Mouse (Mus musculus) myocyte (in vitro differentiated cells): ENCODE data around the gene Olfr1442. TPM values are rescaled to one million over a fixed set of nuclear protein-coding genes. Genes with fewer than 3 reads are reported as not detected.

Experiments
- H3K27me3 ChIP-seq: one replicate; pipeline ENCODE4 v1.6.1; 2011; ENCODE audit not compliant: control insufficient read depth, insufficient read depth, insufficient read length
- H3K36me3 ChIP-seq: one replicate; pipeline ENCODE4 v1.6.1; 2011; ENCODE audit not compliant: control insufficient read depth, insufficient read depth
- H3K4me2 ChIP-seq: one replicate; pipeline ENCODE4 v1.6.1; 2011; ENCODE audit warnings: low read depth, control low read depth
- H3K4me3 ChIP-seq: one replicate; pipeline ENCODE4 v1.5.1; 2011; ENCODE audit warnings: mild to moderate bottlenecking, control low read depth, moderate library complexity
- H3K79me2 ChIP-seq: one replicate; pipeline ENCODE4 v1.6.1; 2011; ENCODE audit not compliant: control insufficient read depth, insufficient read depth
- H3ac ChIP-seq: one replicate; pipeline ENCODE4 v1.6.1; 2011; ENCODE audit not compliant: control insufficient read depth, insufficient read length
- CEBPB ChIP-seq: IDR thresholded peaks from 2 replicates; pipeline ENCODE4 v1.6.1; 2011; ENCODE audit warnings: mild to moderate bottlenecking, moderate library complexity; ENCODE audit not compliant: poor library complexity, insufficient read depth, severe bottlenecking
- E2F4 ChIP-seq: IDR thresholded peaks from one replicate; pipeline ENCODE4 v1.6.1; 2011; ENCODE audit warnings: mild to moderate bottlenecking, control low read depth, moderate library complexity; ENCODE audit not compliant: insufficient read depth
- MAX ChIP-seq: IDR thresholded peaks from one replicate; pipeline ENCODE4 v1.6.1; 2011; ENCODE audit warnings: low read depth, mild to moderate bottlenecking, control low read depth
- MYOD1 ChIP-seq, 3 experiments: IDR thresholded peaks; one replicate each; pipeline ENCODE4 v1.6.1; 2011; ENCODE audit warnings: control low read depth in 2 of 3, low read depth in 2 of 3, mild to moderate bottlenecking in 2 of 3, moderate library complexity in 1 of 3; ENCODE audit not compliant: insufficient read length in 2 of 3, control insufficient read depth in 1 of 3
- MYOG ChIP-seq, 3 experiments: IDR thresholded peaks; one replicate each; pipeline ENCODE4 v1.6.1; 2011; ENCODE audit warnings: control low read depth in 2 of 3, low read depth in 2 of 3, mild to moderate bottlenecking in 2 of 3; ENCODE audit not compliant: insufficient read length in 2 of 3, control insufficient read depth in 1 of 3, insufficient read depth in 1 of 3
- POLR2A ChIP-seq: IDR thresholded peaks from one replicate; pipeline ENCODE4 v1.6.1; 2011; ENCODE audit warnings: low read depth, mild to moderate bottlenecking, control low read depth, moderate library complexity; ENCODE audit not compliant: insufficient read length
- POLR2AphosphoS2 ChIP-seq: IDR thresholded peaks from one replicate; pipeline ENCODE4 v1.6.1; 2011; ENCODE audit warnings: low read depth, control low read depth; ENCODE audit not compliant: insufficient read length
- REST ChIP-seq: IDR thresholded peaks from one replicate; pipeline ENCODE4 v1.6.1; 2011; ENCODE audit warnings: mild to moderate bottlenecking, control low read depth, moderate library complexity; ENCODE audit not compliant: insufficient read depth, insufficient read length
- SRF ChIP-seq: IDR thresholded peaks from one replicate; pipeline ENCODE4 v1.6.1; 2011; ENCODE audit warnings: low read depth; ENCODE audit not compliant: control insufficient read depth, insufficient read length
- TCF12 ChIP-seq: IDR thresholded peaks from one replicate; pipeline ENCODE4 v1.6.1; 2011; ENCODE audit warnings: mild to moderate bottlenecking, control low read depth; ENCODE audit not compliant: poor library complexity, insufficient read depth, severe bottlenecking
- TCF3 ChIP-seq: IDR thresholded peaks from one replicate; pipeline ENCODE4 v1.6.1; 2011; ENCODE audit warnings: low read depth, control low read depth; ENCODE audit not compliant: insufficient read length
- USF1 ChIP-seq: IDR thresholded peaks from one replicate; pipeline ENCODE4 v1.6.1; 2011; ENCODE audit warnings: low read depth, mild to moderate bottlenecking, control low read depth, moderate library complexity
- polyA plus RNA-seq: library from polyadenylated mRNA; unstranded; fragments of >200 nt; fragmentation: generic; extraction: Trizol; gene quantifications from one replicate; pipeline ENCODE4 v1.2.1, GENCODE M21; 2012; ENCODE audit warnings: missing spikeins

Gene Olfr1442
- polyA plus RNA-seq = not detected

DNA sequence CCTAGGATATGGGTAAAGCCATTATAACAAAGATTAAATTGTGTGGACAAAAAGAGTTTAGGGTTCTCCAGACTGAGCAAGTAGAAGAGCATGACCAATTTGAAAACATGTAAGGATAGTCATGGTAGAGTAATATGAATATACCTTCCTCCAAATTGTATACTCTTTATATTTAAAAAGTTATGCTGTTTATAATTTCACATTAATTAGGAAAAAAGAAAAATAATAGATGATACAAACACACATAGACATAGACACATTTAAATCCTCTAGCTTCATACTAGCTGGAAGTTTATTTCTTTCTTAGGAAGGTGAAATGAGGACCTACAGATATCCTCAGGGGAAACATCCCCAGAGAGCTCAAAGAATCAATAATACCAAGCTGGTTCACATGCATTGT lies at the start of gene Olfr1442:
TSS of gene Olfr1442 (plus strand) at position 301 of the 400 bp plus-strand sequence.
- Histone ChIP-seq H3K79me2 (no peaks in the 10 kb centered on the region), H3ac (no peak within 1 kb of the TSS), H3K36me3 (no peaks in the 10 kb centered on the region), H3K4me2 (no peak within 1 kb of the TSS), H3K27me3 (no peaks in the 10 kb centered on the region), H3K4me3 (no peak within 1 kb of the TSS)
- no peak for TF ChIP-seq TCF3
- TF ChIP-seq POLR2AphosphoS2 = no peak
- no peak for TF ChIP-seq REST
- no peak for TF ChIP-seq MAX
- TF ChIP-seq E2F4 = no peak
- no peak for TF ChIP-seq POLR2A

DNA sequence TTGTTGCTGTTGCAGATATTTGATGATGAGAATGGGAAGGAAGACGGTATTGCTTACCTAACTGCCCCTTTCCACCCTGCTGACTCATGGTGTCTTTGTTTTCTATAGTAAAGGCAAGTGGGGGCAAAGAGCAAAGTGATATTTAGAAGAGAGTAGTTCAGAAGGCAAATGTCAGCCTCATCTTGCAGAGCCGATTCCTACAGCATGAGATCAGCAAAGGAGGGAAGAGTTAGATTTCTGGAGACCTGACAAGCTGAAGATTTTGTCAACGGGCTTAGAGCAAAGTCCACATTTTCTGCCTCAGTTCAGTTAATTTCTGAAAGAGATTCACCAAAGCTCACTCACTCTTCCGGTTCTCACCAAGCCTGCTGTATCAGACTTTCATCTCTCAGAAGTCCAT lies 37.1 kb upstream of the Olfr1442 start, which contains the start of gene Glyat:
TSS of gene Glyat (plus strand) at position 133 of the 400 bp plus-strand sequence.
- H3K79me2 ChIP-seq = no peaks in the 10 kb centered on the region
- H3K4me3 ChIP-seq = no peak within 1 kb of the TSS
- no peak within 1 kb of the TSS for H3K4me2 ChIP-seq
- H3K36me3 ChIP-seq = no peaks in the 10 kb centered on the region
- H3ac ChIP-seq = no peak within 1 kb of the TSS
- TF ChIP-seq USF1 (no peak), POLR2A (no peak), MYOD1 (IDR thresholded peaks at IDR 0.05; ENCODE audit: control insufficient read depth in 1 of 3, insufficient read length in 2 of 3, low read depth in 2 of 3) (no peak), CEBPB (no peak), TCF12 (no peak), REST (no peak), E2F4 (no peak)
- H3K27me3 ChIP-seq = no peaks in the 10 kb centered on the region

DNA sequence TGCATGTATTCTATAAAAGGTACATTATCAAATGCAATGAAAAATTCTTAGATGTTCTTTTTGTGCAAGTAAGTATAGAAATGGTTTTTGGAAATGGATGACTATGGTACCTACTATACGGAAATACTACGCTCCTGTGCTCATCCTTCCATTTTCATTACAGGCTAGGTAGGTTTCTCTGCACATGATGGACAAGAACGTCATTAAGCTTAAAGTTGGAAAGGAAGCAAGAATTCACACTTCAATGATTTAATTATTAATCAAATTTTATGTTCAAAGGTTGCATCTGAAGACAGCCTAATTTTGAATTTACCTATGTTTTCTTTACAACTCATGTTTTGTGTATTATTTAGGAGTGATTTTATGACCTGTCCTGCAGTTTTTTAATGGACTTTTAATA lies 36.0 kb upstream of the Olfr1442 start:
- H3K27me3 ChIP-seq = no peaks in the 10 kb centered on the region
- no peak overlapping the region for H3K4me3 ChIP-seq
- H3ac ChIP-seq = no peak overlapping the region
- H3K4me2 ChIP-seq = no peak overlapping the region
- no peaks in the 10 kb centered on the region for H3K36me3 ChIP-seq
- no peak for TF ChIP-seq CEBPB
- TF ChIP-seq SRF = no peak
- TF ChIP-seq MYOG (IDR thresholded peaks at IDR 0.05; ENCODE audit: control insufficient read depth in 1 of 3, insufficient read depth in 1 of 3, insufficient read length in 2 of 3, low read depth in 2 of 3) = no peak
- TF ChIP-seq REST = no peak
- TF ChIP-seq POLR2AphosphoS2 = no peak
- TF ChIP-seq TCF12 = no peak
- TF ChIP-seq MAX = no peak
- TF ChIP-seq POLR2A = no peak
- no peak for TF ChIP-seq USF1
- no peak for TF ChIP-seq TCF3
- TF ChIP-seq MYOD1 (IDR thresholded peaks at IDR 0.05; ENCODE audit: control insufficient read depth in 1 of 3, insufficient read length in 2 of 3, low read depth in 2 of 3) = no peak
- TF ChIP-seq E2F4 = no peak
- H3K79me2 ChIP-seq = no peaks in the 10 kb centered on the region

DNA sequence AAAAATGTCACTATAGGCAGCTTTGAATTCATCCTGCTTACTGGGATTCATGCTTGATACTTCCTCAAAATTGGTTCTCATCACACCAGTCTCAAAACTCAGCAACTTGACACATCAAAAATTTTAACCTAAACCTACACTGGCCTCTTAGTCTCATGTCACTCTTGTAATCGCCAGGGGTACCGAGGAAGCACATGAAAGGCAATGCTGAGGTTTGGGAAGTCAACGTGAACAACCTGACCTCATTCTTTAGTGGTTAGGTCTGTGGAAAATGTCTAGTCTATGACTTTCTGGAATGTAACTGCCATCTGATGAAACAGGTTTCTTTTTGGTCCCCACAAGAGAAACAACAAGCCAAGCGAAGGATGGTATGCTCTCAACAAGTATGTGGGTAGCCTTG lies 35.3 kb upstream of the Olfr1442 start:
- no peak for TF ChIP-seq TCF12
- TF ChIP-seq E2F4 = no peak
- TF ChIP-seq MYOG (IDR thresholded peaks at IDR 0.05; ENCODE audit: control insufficient read depth in 1 of 3, insufficient read depth in 1 of 3, insufficient read length in 2 of 3, low read depth in 2 of 3) = no peak
- no peak for TF ChIP-seq MAX
- no peak for TF ChIP-seq MYOD1 (IDR thresholded peaks at IDR 0.05; ENCODE audit: control insufficient read depth in 1 of 3, insufficient read length in 2 of 3, low read depth in 2 of 3)
- no peak for TF ChIP-seq REST
- TF ChIP-seq USF1 = no peak
- TF ChIP-seq CEBPB = no peak
- no peak for TF ChIP-seq TCF3
- no peaks in the 10 kb centered on the region for H3K79me2 ChIP-seq
- no peaks in the 10 kb centered on the region for H3K27me3 ChIP-seq
- H3K4me3 ChIP-seq = no peak overlapping the region
- no peak overlapping the region for H3K4me2 ChIP-seq
- H3ac ChIP-seq = no peak overlapping the region
- H3K36me3 ChIP-seq = no peaks in the 10 kb centered on the region

DNA sequence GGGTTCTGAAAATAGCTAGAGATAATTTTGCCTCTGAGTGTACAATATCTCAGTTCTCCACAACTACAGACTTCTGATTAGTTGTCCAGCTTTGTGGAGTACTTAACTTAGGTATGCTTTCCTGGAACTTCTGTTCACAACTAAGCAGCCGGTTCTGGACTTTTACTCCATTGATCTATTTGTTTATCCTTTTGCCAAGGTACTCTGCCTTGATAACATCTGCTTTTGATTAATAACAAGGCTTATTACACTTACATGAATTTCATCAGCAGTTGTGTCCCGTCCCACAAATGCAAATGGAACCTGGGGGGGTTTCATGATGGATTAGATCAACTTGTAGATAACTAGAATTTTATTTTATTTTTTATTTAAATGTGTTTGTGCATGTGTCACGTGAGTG lies 33.4 kb upstream of the Olfr1442 start:
- Histone ChIP-seq H3K36me3 (no peaks in the 10 kb centered on the region), H3ac (no peak overlapping the region), H3K27me3 (no peaks in the 10 kb centered on the region), H3K79me2 (no peaks in the 10 kb centered on the region), H3K4me3 (no peak overlapping the region), H3K4me2 (no peak overlapping the region)
- TF ChIP-seq E2F4 (no peak), POLR2A (no peak), USF1 (no peak), SRF (no peak), MAX (no peak), MYOD1 (IDR thresholded peaks at IDR 0.05; ENCODE audit: control insufficient read depth in 1 of 3, insufficient read length in 2 of 3, low read depth in 2 of 3) (no peak), TCF3 (no peak), MYOG (IDR thresholded peaks at IDR 0.05; ENCODE audit: control insufficient read depth in 1 of 3, insufficient read depth in 1 of 3, insufficient read length in 2 of 3, low read depth in 2 of 3) (no peak), REST (no peak), CEBPB (no peak)
